Mouse (Mus musculus) splenic B cell, adult 2 months (primary cell): ENCODE measurements around the gene Ercc2.

Source experiments
- DNase-seq: peaks from one replicate; pipeline ENCODE4 v3.0.0-alpha.2; 2011; ENCODE audit warnings: low read depth, low spot score
- H3K27me3 ChIP-seq: 2 replicates; pipeline ENCODE4 v1.6.1; 2012; ENCODE audit warnings: mild to moderate bottlenecking, low read length, moderate library complexity, mixed read lengths; ENCODE audit not compliant: control insufficient read depth, poor library complexity, insufficient read depth, severe bottlenecking
- H3K36me3 ChIP-seq: 2 replicates; pipeline ENCODE4 v1.6.1; 2012; ENCODE audit warnings: mild to moderate bottlenecking, low read length, moderate library complexity, mixed read lengths; ENCODE audit not compliant: control insufficient read depth, poor library complexity, insufficient read depth, severe bottlenecking

Ercc2 gene

DNA sequence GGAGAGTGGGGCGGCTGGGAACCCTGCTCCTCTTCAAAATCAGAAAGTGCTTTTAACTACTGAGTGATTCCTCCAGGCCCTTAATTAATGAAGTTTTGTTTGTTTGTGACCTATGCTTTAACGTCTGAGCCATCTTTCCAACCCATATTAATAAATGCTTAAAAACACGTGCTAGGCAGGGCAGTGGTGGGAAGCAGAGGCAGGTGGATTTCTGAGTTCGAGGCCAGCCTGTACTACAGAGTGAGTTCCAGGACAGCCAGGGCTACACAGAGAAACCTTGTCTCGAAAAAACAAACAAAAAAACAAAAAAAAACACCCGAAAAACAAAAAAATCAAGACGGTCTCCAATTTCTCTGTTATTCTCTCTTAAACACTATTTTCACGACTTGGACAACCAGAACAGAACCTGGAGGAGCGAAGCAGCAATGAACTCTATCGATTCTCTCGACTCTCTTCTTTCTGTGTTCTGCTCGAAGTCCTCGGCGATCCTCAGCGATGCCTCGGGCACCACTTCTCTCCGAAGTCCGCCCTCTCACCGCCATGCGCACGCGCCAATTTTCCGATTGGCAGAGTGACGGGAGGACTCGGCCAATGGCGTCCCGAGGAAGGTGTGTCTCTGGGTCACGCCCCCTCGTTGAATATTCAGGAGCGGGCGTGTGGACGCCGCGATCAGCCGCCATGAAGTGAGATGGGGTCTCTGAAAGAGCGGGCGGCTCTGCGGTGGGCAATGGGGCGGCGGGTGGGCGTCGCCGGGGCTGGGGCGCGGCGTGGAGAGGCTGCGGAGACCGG, at the start of gene Ercc2:
Ercc2 (plus strand) TSS at position 634 of the 789 bp plus-strand sequence.
- Histone ChIP-seq H3K36me3 (0 out of 2 replicates have a peak, but pooled peaks cover 2% of the 10 kb centered on the region), H3K27me3 (no peaks in the 10 kb centered on the region)
- DNase-seq = peak; percentile 99

DNA sequence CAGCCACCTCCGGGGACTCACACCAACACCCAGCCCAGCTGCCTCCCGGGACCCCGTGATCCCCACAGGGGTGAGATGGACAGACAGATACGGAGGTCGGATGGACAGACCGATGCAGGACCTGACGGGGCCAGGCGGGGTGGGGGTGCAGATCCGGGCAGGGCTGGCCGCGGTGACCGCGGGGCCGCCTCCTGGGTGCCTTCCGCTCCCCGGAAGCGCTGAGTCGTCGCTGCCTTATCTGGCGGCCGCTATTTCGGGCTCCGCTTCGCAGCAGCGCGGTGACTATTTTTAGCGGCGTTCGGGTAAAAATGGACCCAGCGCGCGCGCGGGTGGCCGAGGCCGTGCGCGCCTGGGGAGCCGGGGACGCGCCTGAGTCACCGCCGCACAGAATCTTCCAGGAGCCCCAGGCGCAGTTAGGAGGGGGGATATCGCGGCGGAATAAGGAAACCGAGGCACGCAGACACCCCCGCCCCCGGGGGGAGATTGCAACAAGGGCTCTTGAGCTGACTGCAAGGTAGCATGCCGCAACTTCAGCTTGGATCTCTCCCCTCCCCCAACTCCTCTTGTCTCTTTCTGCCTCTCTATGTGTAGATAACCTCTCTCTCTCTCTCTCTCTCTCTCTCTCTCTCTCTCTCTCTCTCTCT, 49.0 kb upstream of the Ercc2 start:
- DNase-seq = peak; percentile 86
- no peaks in the 10 kb centered on the region for H3K27me3 ChIP-seq
- no peaks in the 10 kb centered on the region for H3K36me3 ChIP-seq

DNA sequence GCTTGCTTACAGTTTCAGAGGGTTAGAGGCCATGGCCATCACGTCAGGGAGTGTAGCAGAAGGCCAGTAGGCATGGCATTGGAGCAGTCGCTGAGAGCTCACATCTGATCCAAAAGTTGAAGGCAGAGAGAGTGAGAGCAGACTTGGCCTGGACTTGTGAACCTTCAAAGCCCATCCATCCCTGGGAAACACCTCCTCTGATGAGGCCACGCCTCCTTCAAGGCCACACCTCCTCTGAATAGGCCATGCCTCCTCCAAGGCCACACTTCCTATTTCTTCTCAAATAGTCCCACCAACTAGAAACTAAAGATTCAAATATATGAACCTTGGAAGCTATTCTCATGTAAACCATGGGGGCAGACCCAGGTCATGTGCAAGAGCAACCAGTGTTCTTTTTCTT, 46.2 kb upstream of the Ercc2 start:
- peak; percentile 84 for DNase-seq
- Histone ChIP-seq H3K36me3 (no peaks in the 10 kb centered on the region), H3K27me3 (no peaks in the 10 kb centered on the region)

DNA sequence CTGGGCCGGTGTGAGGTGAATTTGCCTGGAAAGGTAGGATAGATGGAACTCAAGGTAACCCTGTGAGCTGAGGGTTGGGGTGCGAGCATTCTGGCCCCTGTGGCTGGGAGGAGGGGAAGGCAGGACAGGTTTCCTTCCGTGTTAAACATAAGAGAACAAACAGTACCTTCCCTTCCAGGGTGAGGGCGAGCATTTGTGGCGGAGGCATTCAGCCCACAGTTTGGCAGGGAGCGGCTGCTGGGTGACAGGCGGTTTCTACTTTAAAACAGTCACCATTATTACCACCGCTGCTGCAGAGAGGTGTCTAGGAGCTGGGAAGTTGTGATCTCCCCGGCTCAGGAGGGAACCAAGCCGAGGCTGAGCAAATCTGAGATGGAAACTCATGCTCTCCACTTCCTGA, 44.7 kb upstream of the Ercc2 start:
- DNase-seq = no peak
- Histone ChIP-seq H3K27me3 (no peaks in the 10 kb centered on the region), H3K36me3 (no peaks in the 10 kb centered on the region)

DNA sequence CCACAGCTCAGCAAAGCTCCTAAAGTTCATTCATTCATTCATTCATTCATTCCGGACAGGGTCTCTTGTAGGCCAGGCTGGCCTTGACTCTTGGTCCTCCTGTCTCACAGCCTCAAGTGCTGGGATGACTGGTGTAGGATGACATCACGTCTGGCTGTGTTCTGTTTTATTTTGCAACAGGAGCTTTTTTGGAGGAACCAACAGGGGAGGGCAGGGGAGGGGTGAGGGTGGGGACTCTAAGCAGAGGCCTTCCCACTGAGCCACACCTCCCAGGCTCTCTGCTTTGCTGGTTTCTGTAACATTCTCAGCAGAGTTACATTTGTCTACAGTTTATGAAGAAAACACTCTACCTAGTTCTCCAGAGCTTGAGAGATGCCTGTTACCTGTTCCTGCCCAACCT, 43.8 kb upstream of the Ercc2 start:
- no peaks in the 10 kb centered on the region for H3K27me3 ChIP-seq
- no peak for DNase-seq
- no peaks in the 10 kb centered on the region for H3K36me3 ChIP-seq

DNA sequence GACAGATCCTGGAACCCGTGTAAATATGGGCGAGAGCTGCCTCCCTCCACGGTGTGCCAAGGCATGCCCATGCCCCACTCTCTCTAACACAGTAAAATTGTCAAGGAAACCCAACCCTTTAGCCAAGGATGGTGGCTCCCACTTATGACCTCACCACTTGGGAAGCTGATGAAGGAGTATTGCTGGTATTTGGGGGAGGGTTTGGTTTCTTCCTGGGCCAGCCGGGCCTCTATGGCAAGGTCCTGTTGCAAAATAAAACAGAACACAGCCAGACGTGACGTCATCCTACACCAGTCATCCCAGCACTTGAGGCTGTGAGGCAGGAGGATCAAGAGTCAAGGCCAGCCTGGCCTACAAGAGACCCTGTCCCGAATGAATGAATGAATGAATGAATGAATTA, 43.2 kb upstream of the Ercc2 start:
- Histone ChIP-seq H3K27me3 (no peaks in the 10 kb centered on the region), H3K36me3 (no peaks in the 10 kb centered on the region)
- DNase-seq = no peak

DNA sequence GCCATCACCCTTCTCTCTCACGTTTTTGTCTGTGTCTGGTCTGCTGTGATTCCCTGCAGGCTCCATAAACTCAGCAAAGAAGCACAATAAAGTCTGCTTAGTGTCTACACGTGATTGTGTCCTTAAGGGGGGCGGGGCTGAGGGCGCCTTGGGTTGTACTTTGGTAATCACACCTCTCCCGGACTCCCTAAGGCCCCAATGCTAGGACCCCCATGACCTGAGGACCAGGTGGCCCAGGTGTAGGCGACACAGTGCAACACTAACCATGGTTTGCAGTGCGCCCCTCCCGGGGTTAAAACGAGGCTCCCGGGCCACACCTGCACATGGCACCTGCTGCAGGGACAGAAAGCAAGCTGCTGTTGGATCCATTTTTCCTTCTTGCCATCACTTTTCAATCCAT, 40.6 kb upstream of the Ercc2 start:
- Histone ChIP-seq H3K27me3 (no peaks in the 10 kb centered on the region), H3K36me3 (no peaks in the 10 kb centered on the region)
- DNase-seq = no peak

DNA sequence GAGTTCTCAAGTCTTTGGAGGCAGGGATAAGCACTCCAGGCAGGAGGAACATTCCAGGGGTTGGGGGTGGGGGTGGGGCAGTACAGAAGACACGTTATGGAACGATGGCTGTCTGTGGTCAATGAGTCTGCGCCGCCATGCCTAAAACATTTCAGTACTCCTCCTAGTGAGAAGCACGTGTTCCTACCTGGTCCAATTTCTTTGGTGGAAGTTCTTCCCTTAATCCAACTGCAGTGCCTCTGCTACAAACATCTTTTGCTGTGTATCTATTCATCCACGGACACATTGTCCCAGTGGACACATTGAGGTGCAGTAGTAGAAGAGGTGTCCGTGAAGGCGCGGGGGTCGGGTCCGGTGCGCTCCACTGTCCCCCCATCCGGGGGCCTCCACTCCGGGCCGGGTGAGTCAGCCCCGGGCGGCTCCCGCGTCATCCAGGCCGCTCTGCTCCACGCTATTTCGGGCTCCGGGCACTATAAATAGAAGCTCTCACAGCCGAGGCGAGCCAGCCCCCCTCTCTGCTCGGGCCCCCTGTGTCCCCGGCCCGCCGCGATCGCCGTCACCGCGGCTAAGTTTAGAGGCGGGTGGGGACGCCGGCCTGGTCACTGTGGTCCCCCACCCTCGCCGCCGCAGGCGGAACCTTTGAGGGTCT, 39.9 kb upstream of the Ercc2 start:
- peak; percentile 36 for DNase-seq

DNA sequence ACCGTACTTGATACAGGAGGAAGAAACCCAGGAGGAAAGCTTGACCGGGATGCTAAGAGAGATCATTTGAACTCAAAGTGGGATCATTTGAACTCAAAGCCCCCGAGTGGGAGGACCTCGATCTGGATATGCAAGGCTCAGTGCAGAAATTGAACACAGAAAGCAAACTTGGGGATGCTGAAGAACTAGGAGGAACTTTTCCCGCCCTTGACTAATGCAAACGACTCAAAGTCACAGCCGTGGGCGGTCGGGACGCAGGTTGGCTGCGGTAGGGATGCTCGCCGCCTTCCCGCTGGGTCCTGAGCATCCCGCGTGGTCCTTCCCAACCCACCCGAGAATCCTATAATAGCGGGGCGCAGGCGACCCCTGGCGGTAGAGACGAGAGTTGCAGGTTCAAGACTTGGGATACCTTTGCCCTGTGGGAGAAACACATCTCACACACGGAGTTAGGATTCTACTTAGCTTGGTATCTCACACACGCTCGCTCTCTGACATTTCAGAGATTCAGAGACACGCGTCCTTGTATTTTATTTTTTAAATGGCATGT, 39.3 kb upstream of the Ercc2 start:
- peak; percentile 83 for DNase-seq
- no peaks in the 10 kb centered on the region for H3K36me3 ChIP-seq

More for the DNA sequence above, 39.9 kb upstream of the Ercc2 start:
- no peaks in the 10 kb centered on the region for H3K27me3 ChIP-seq
- no peaks in the 10 kb centered on the region for H3K36me3 ChIP-seq

DNA sequence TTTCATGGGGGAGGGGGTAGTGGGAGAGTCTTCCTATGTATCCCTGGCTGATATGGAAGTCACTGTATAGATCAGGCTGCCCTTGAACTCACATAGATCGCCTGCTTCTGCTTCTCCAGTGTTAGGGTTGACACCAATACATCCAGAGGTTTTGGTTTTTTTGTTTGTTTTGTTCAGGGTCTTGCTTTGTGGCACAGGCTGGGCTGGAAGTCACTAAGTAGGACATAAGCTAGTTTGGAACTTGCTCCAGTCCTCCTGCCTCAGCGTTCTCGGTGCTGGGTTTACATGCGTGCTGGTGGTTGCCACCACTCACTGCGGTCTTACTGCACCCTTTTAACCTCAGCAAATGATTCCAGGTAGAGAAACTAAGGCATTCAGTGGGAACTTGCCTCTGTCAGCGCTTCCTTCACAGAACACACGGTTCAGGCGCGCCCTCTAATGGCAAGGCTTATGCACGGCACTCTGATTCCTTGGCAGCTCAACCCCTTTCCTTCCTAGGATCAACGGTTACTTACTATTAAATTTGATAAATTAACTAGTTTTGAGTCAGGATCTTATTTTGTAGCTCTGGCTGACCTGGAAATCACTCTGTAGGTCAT, 38.5 kb upstream of the Ercc2 start:
- H3K36me3 ChIP-seq = no peaks in the 10 kb centered on the region
- DNase-seq = peak; percentile 88
- no peaks in the 10 kb centered on the region for H3K27me3 ChIP-seq

More for the DNA sequence above, 39.3 kb upstream of the Ercc2 start:
- H3K27me3 ChIP-seq = no peaks in the 10 kb centered on the region

DNA sequence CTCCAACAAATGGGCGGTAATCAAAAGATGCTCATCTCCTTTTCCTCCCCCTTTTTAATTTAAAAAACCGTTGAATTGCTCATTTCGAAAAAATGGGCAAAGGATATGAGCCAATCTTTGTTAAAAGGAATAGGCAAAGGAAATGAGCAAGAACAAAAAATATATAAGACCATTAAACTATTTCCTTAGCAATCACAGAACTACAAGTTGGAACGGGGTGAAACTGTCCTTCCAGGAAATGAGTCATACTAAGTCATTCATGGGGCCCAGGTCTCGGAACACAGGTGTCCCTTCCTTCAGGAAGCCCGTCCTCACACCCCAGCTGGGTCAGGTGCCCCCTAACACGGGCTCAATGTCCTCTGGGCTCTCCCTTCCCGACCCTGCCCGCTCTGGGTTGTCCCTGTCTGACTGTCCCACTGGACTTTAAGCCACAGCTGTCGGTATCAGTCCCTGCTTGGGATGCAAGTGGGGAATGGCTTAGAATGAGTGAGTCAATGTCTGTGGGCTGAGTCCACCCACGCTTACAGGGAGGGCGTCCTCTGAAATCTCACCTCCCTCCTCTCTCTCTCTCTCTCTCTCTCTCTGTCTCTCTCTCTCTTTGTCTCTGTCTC, 37.5 kb upstream of the Ercc2 start, which contains the start of gene Ercc1:
Ercc1 (plus strand) TSS at position 542 of the 611 bp plus-strand sequence.
- H3K36me3 ChIP-seq = no peaks in the 10 kb centered on the region; the same call in 1 of the 2 replicates
- DNase-seq = peak; percentile 54
- no peaks in the 10 kb centered on the region for H3K27me3 ChIP-seq

DNA sequence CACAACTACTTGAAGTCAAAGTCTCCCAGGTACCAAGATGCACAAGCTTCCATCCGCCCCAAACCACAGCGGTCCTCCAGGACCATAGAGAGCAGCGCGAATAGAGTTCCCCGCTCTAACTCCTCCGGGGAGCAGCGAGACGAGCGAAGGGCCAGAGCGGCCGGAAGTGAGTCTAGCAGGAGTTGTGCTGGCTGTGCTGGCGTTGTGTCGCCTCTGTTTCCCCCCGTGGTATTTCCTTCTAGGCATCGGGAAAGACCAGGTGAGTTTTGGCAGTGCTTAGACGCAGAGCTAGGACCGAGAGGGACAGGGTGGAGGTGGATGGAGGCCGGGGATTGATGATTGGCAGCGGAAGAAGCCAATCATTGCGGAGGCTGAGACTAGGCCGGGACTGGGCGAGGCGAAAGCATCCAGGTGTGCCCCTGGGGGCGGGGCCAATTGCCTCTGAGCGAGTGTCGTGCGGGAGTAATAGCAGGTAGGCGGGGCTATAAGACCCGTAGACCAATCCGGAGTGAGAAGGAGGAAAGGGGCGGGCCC, 36.8 kb upstream of the Ercc2 start:
- DNase-seq = peak; percentile 99
- H3K27me3 ChIP-seq = no peaks in the 10 kb centered on the region

DNA sequence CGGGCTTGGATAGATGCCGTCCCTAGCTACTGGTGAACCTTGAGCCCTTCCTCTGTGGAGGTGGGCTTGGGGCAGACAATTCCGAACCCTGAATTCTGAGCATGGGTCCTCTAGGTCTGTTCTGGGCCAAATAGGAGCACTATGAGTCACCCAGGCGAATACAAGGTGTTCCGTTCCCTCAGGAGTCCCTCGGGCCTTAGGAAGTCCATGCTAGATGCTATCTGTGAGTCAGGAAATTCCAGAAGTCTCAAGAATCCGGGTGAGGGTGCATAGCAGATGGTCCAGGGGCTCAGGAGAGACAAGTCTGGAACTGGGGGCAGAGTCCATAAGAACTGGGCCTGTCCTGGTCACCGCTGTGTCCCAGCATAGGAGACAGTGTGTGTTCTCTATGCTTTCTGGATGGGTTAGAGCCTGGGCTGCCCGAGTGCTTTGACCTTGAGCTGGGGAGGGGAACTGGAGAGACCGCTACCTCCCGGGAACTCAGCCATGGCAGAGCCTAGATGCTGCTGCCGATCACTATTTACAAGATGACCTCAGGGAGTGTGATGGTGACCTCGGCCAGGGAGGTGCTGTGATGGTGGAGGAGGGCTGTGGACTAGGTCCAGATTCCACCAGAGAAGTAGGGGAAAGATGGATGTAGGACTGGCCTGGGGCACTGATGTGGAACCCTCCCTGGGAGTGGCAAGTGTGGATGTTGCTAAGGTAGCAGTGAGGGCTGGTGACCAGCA, 32.5 kb upstream of the Ercc2 start:
- Histone ChIP-seq H3K27me3 (no peaks in the 10 kb centered on the region), H3K36me3 (peaks cover 4% of the 10 kb centered on the region)
- DNase-seq = no peak

More for the DNA sequence above, 36.8 kb upstream of the Ercc2 start:
- H3K36me3 ChIP-seq = peaks cover under 1% of the 10 kb centered on the region; the same call in 1 of the 2 replicates
